Mouse (Mus musculus) ES-Bruce4 (cell line): Measurements from ENCODE around the gene Tada1.

Experiments
- CTCF ChIP-seq: IDR thresholded peaks from one replicate; pipeline ENCODE4 v1.8.1; 2011; ENCODE audit warnings: low read depth, low read length
- EP300 ChIP-seq: IDR thresholded peaks from 2 replicates; pipeline ENCODE4 v1.6.1; 2011; ENCODE audit warnings: low read depth, low read length; ENCODE audit not compliant: insufficient read depth
- POLR2A ChIP-seq: IDR thresholded peaks from one replicate; pipeline ENCODE4 v1.8.1; 2011; ENCODE audit warnings: low read length; ENCODE audit not compliant: insufficient read depth

GRCm38 (mm10) chr1:166382626-166383025 lies 3.7 kb downstream of the Tada1 start:
- peak; percentile 9 for TF ChIP-seq CTCF
- TF ChIP-seq POLR2A = no peak
- no peak for TF ChIP-seq EP300
